Mouse (Mus musculus) MEL (cell line): ENCODE measurements around the gene Ahcy. TPM values are rescaled to one million over a fixed set of nuclear protein-coding genes. Genes with fewer than 3 reads are reported as not detected.

Experiments
- DNase-seq: peaks from one replicate; pipeline ENCODE4 v3.0.0; 2011; ENCODE audit warnings: low read depth, low spot score
- H3K27ac ChIP-seq: 2 replicates; pipeline ENCODE4 v1.5.1; 2012; ENCODE audit warnings: low read depth, mild to moderate bottlenecking, control low read depth, low read length, moderate library complexity; ENCODE audit not compliant: control insufficient read depth
- H3K27me3 ChIP-seq, 2 experiments: fragments of 150-350 bp in 1 of 2; sonication (generic) in 1 of 2; 2 replicates each; pipeline ENCODE4 v1.6.1; 2012; ENCODE audit warnings: low read length in 2 of 2, mild to moderate bottlenecking in 2 of 2, improper control_type of control experiment in 1 of 2, moderate library complexity in 1 of 2; ENCODE audit not compliant: insufficient read depth in 2 of 2, control insufficient read depth in 1 of 2
- H3K36me3 ChIP-seq, 2 experiments: 2 replicates each; pipeline ENCODE4 v1.6.1; 2012 to 2014; ENCODE audit warnings: low read length in 2 of 2, improper control_type of control experiment in 1 of 2, inconsistent platforms in 1 of 2, mild to moderate bottlenecking in 1 of 2; ENCODE audit not compliant: insufficient read depth in 2 of 2, control insufficient read depth in 1 of 2
- H3K4me1 ChIP-seq, 2 experiments: fragments of 150-350 bp in 1 of 2; sonication (generic) in 1 of 2; 2 replicates each; pipeline ENCODE4 v1.6.1; 2012; ENCODE audit warnings: low read length in 2 of 2, improper control_type of control experiment in 1 of 2, mild to moderate bottlenecking in 1 of 2; ENCODE audit not compliant: insufficient read depth in 2 of 2, control insufficient read depth in 1 of 2
- H3K4me3 ChIP-seq, 2 experiments: fragments of 150-350 bp in 1 of 2; sonication (generic) in 1 of 2; 2 replicates each; pipeline ENCODE4 v1.5.1; 2012; ENCODE audit warnings: low read depth in 2 of 2, low read length in 2 of 2, mild to moderate bottlenecking in 2 of 2, moderate library complexity in 2 of 2, control low read depth in 1 of 2, improper control_type of control experiment in 1 of 2; ENCODE audit not compliant: control insufficient read depth in 1 of 2, insufficient read depth in 1 of 2
- H3K79me2 ChIP-seq: 2 replicates; pipeline ENCODE4 v1.6.1; 2012; ENCODE audit warnings: mild to moderate bottlenecking, low read length, moderate library complexity; ENCODE audit not compliant: control insufficient read depth, poor library complexity, insufficient read depth
- H3K9ac ChIP-seq: 2 replicates; pipeline ENCODE4 v1.6.1; 2012; ENCODE audit warnings: low read depth, mild to moderate bottlenecking, control low read depth, low read length, moderate library complexity; ENCODE audit not compliant: control insufficient read depth, poor library complexity, severe bottlenecking
- H3K9me3 ChIP-seq: fragments of 150-350 bp; sonication (generic); replicated peaks from 2 replicates; pipeline ENCODE4 v1.6.1; 2012; ENCODE audit warnings: mild to moderate bottlenecking, low read length, improper control_type of control experiment, moderate library complexity; ENCODE audit not compliant: insufficient read depth
- BHLHE40 ChIP-seq: IDR thresholded peaks from 2 replicates; pipeline ENCODE4 v1.6.1; 2012; ENCODE audit warnings: low read depth, mild to moderate bottlenecking, inconsistent platforms, low read length, improper control_type of control experiment, borderline replicate concordance
- CHD1 ChIP-seq: IDR thresholded peaks from 2 replicates; pipeline ENCODE4 v1.6.1; 2012; ENCODE audit warnings: low read depth, mild to moderate bottlenecking, inconsistent platforms, low read length, improper control_type of control experiment
- CHD2 ChIP-seq: IDR thresholded peaks from 2 replicates; pipeline ENCODE4 v1.6.1; 2011; ENCODE audit warnings: low read length, improper control_type of control experiment
- CTCF ChIP-seq, 3 experiments: IDR thresholded peaks in 2 of 3; conservative IDR thresholded peaks in 1 of 3; 2 replicates each; pipeline ENCODE4 v1.5.1; 2011 to 2012; ENCODE audit warnings: low read length in 3 of 3, low read depth in 2 of 3, mild to moderate bottlenecking in 2 of 3, improper control_type of control experiment in 1 of 3, inconsistent platforms in 1 of 3, mixed read lengths in 1 of 3, moderate library complexity in 1 of 3; ENCODE audit not compliant: control insufficient read depth in 1 of 3, insufficient read depth in 1 of 3, poor library complexity in 1 of 3, severe bottlenecking in 1 of 3
- ELF1 ChIP-seq: IDR thresholded peaks from 2 replicates; pipeline ENCODE4 v1.6.1; 2014; ENCODE audit warnings: low read depth, mild to moderate bottlenecking, inconsistent platforms, low read length, improper control_type of control experiment, moderate library complexity
- GABPA ChIP-seq: IDR thresholded peaks from 2 replicates; pipeline ENCODE4 v1.6.1; 2012; ENCODE audit warnings: low read depth, mild to moderate bottlenecking, inconsistent platforms, low read length, improper control_type of control experiment, moderate library complexity
- GATA1 ChIP-seq: IDR thresholded peaks from 2 replicates; pipeline ENCODE4 v1.6.1; 2011; ENCODE audit warnings: low read depth, low read length, improper control_type of control experiment
- HCFC1 ChIP-seq: IDR thresholded peaks from 2 replicates; pipeline ENCODE4 v1.6.1; 2012; ENCODE audit warnings: low read depth, mild to moderate bottlenecking, inconsistent platforms, low read length, improper control_type of control experiment, moderate library complexity
- JUND ChIP-seq: IDR thresholded peaks from 2 replicates; pipeline ENCODE4 v1.6.1; 2011; ENCODE audit warnings: low read depth, mild to moderate bottlenecking, improper control_type of control experiment, low read length
- KAT2A ChIP-seq: conservative IDR thresholded peaks from 2 replicates; pipeline ENCODE4 v1.6.1; 2012; ENCODE audit warnings: low read depth, low read length, improper control_type of control experiment, inconsistent platforms
- MAFK ChIP-seq: IDR thresholded peaks from 2 replicates; pipeline ENCODE4 v1.6.1; 2011; ENCODE audit warnings: low read depth, mild to moderate bottlenecking, low read length, improper control_type of control experiment, borderline replicate concordance
- MAZ ChIP-seq: IDR thresholded peaks from 2 replicates; pipeline ENCODE4 v1.6.1; 2012; ENCODE audit warnings: low read depth, mild to moderate bottlenecking, inconsistent platforms, low read length, improper control_type of control experiment
- MEF2A ChIP-seq: IDR thresholded peaks from 2 replicates; pipeline ENCODE4 v1.6.1; 2014; ENCODE audit warnings: low read depth, mild to moderate bottlenecking, inconsistent platforms, low read length, improper control_type of control experiment; ENCODE audit not compliant: poor library complexity, insufficient replicate concordance, severe bottlenecking; ENCODE audit errors: extremely low read depth
- MXI1 ChIP-seq: IDR thresholded peaks from 2 replicates; pipeline ENCODE4 v1.6.1; 2011; ENCODE audit warnings: mild to moderate bottlenecking, low read depth, low read length, improper control_type of control experiment
- MYC ChIP-seq: IDR thresholded peaks from 2 replicates; pipeline ENCODE4 v1.6.1; 2011; ENCODE audit warnings: low read depth, mild to moderate bottlenecking, low read length, improper control_type of control experiment, moderate library complexity
- POLR2A ChIP-seq, 2 experiments: IDR thresholded peaks; 2 replicates each; pipeline ENCODE4 v1.6.1; 2011 to 2012; ENCODE audit warnings: low read length in 2 of 2, mild to moderate bottlenecking in 2 of 2, control low read depth in 1 of 2, improper control_type of control experiment in 1 of 2, low read depth in 1 of 2, moderate library complexity in 1 of 2; ENCODE audit not compliant: control insufficient read depth in 1 of 2, insufficient read depth in 1 of 2, poor library complexity in 1 of 2
- RAD21 ChIP-seq: IDR thresholded peaks from 2 replicates; pipeline ENCODE4 v1.6.1; 2011; ENCODE audit warnings: mild to moderate bottlenecking, low read depth, low read length, improper control_type of control experiment
- RCOR1 ChIP-seq: IDR thresholded peaks from 2 replicates; pipeline ENCODE4 v1.6.1; 2012; ENCODE audit warnings: low read depth, mild to moderate bottlenecking, inconsistent platforms, low read length, improper control_type of control experiment
- TAL1 ChIP-seq: IDR thresholded peaks from 2 replicates; pipeline ENCODE4 v1.6.1; 2012; ENCODE audit warnings: mild to moderate bottlenecking, inconsistent platforms, low read length, moderate library complexity, mixed read lengths
- TCF12 ChIP-seq: IDR thresholded peaks from 2 replicates; pipeline ENCODE4 v1.6.1; 2014; ENCODE audit warnings: low read depth, mild to moderate bottlenecking, inconsistent platforms, low read length, improper control_type of control experiment, moderate library complexity
- USF2 ChIP-seq, 2 experiments: IDR thresholded peaks; 2 replicates each; pipeline ENCODE4 v1.6.1; 2011 to 2012; ENCODE audit warnings: improper control_type of control experiment in 2 of 2, low read length in 2 of 2, borderline replicate concordance in 1 of 2, inconsistent platforms in 1 of 2, low read depth in 1 of 2, mild to moderate bottlenecking in 1 of 2; ENCODE audit not compliant: insufficient read depth in 1 of 2
- ZC3H11A ChIP-seq: IDR thresholded peaks from 2 replicates; pipeline ENCODE4 v1.6.1; 2012; ENCODE audit warnings: low read depth, mild to moderate bottlenecking, inconsistent platforms, low read length, improper control_type of control experiment
- ZMIZ1 ChIP-seq: IDR thresholded peaks from 2 replicates; pipeline ENCODE4 v1.6.1; 2012; ENCODE audit warnings: low read depth, mild to moderate bottlenecking, inconsistent platforms, low read length, improper control_type of control experiment, moderate library complexity
- ZNF384 ChIP-seq: IDR thresholded peaks from 2 replicates; pipeline ENCODE4 v1.6.1; 2012; ENCODE audit warnings: low read depth, mild to moderate bottlenecking, inconsistent platforms, low read length, improper control_type of control experiment
- polyA plus RNA-seq, 2 experiments: library from polyadenylated mRNA; stranded (reverse) in 1 of 2; unstranded in 1 of 2; fragments of >175 nt in 1 of 2; fragments of >200 nt in 1 of 2; gene quantifications; 2 replicates each; pipeline versions ENCODE4 v1.2.1 to v1.2.4; 2012; ENCODE audit warnings: low replicate concordance in 2 of 2, low read depth in 1 of 2; ENCODE audit not compliant: insufficient read length in 2 of 2, insufficient read depth in 1 of 2, missing spikeins in 1 of 2
- total RNA-seq: library from RNA; depleted of rRNA; stranded (reverse); fragments of 300-350 nt; gene quantifications from 2 replicates; pipeline ENCODE4 v1.2.3, GENCODE M21; 2012

The Ahcy gene
- total and polyA plus RNA-seq, 3 experiments, result 255 to 5,082 (median 364) TPM

DNA sequence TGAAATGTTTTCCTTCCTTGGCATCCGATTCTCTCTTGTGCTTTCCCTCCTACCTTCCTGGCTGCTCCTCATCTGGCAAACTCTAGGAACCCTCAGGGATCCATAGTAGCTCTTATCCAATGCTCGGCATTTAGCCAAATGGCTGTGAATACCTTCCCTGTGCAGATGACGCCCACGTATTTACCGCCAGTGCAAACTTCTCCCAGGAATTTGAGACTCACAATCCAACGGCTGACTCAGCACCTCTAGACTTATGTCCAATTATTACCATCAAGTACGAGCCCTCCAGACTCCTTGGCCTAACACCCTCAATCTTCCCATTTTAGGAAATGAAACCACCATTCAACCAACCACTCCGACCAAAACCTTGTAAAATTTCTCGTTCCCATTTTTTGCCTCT is 3.3 kb downstream of the Ahcy start:
- DNase-seq, result no peak
- Histone ChIP-seq H3K27me3 (no peaks in the 10 kb centered on the region), H3K9ac (no peak overlapping the region), H3K79me2 (peaks cover 44% of the 10 kb centered on the region), H3K27ac (no peak overlapping the region), H3K9me3 (no peaks in the 10 kb centered on the region), H3K36me3 (peaks cover 8 to 22% of the 10 kb centered on the region in 2 experiments), H3K4me3 (no peak overlapping the region), H3K4me1 (peaks cover 4 to 28% of the 10 kb centered on the region in 2 experiments; a peak in 3 of 4 replicates)
- no peak for TF ChIP-seq TAL1

DNA sequence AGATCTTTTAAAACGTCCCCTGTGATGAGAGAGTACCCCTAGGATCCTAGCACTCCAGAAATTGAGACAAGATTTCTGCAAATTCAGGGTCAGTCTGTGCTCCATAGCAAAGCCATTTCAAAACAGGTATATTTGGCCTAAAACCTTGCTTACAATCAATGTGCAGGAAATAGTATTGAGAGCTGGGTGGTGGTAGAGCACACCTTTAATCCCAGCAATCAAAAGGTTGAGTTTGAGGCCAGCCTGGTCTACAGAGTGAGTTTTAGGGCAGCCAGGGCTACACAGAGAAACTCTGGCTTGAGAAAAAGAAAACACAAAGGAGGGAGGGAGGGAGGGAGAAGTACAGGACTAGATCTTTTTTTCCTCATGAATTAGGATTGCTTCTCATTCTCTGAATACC is 16.9 kb downstream of the Ahcy start:
- TF ChIP-seq BHLHE40, result no peak
- TF ChIP-seq ZMIZ1, result no peak
- TF ChIP-seq MEF2A, result no peak
- no peak for TF ChIP-seq MYC
- no peak for TF ChIP-seq CHD2
- TF ChIP-seq CTCF (IDR thresholded peaks at IDR 0.05 in 2 of 3, conservative IDR thresholded peaks at IDR 0.05 in 1 of 3; ENCODE audit: control insufficient read depth in 1 of 3, insufficient read depth in 1 of 3, low read depth in 2 of 3, low read length in 3 of 3, poor library complexity in 1 of 3, severe bottlenecking in 1 of 3), result no peak
- TF ChIP-seq POLR2A (IDR thresholded peaks at IDR 0.05; ENCODE audit: control insufficient read depth in 1 of 2, insufficient read depth in 1 of 2, low read depth in 1 of 2, low read length in 2 of 2, poor library complexity in 1 of 2), result no peak
- TF ChIP-seq HCFC1, result no peak
- no peak for TF ChIP-seq CHD1
- TF ChIP-seq TCF12, result no peak
- no peak for TF ChIP-seq GABPA
- TF ChIP-seq MAZ, result no peak
- H3K4me3 ChIP-seq, result no peak overlapping the region
- no peaks in the 10 kb centered on the region; a peak in 1 of 4 replicates for H3K4me1 ChIP-seq
- peaks cover 2 to 10% of the 10 kb centered on the region in 2 experiments; a peak in 3 of 4 replicates for H3K36me3 ChIP-seq
- H3K9me3 ChIP-seq, result no peaks in the 10 kb centered on the region
- no peaks in the 10 kb centered on the region for H3K79me2 ChIP-seq
- no peak for DNase-seq
- no peak overlapping the region for H3K27ac ChIP-seq
- no peak overlapping the region for H3K9ac ChIP-seq
- H3K27me3 ChIP-seq, result no peaks in the 10 kb centered on the region

- DNase-seq, result no peak
- Histone ChIP-seq H3K9me3 (no peaks in the 10 kb centered on the region), H3K9ac (no peak overlapping the region), H3K4me1 (no peaks in the 10 kb centered on the region; a peak in 1 of 4 replicates), H3K27me3 (no peaks in the 10 kb centered on the region), H3K36me3 (peaks cover 5% of the 10 kb centered on the region in 2 experiments), H3K4me3 (no peak overlapping the region), H3K27ac (no peak overlapping the region), H3K79me2 (no peaks in the 10 kb centered on the region)
- no peak for TF ChIP-seq ZNF384
- TF ChIP-seq RAD21, result no peak
- no peak for TF ChIP-seq MAFK
- TF ChIP-seq JUND, result no peak
- TF ChIP-seq MEF2A, result no peak
- no peak for TF ChIP-seq ZC3H11A
- no peak for TF ChIP-seq TCF12
- TF ChIP-seq KAT2A, result no peak
- TF ChIP-seq BHLHE40, result no peak
- TF ChIP-seq RCOR1, result no peak
- TF ChIP-seq ELF1, result no peak
- no peak for TF ChIP-seq MXI1
- no peak for TF ChIP-seq CHD1
- TF ChIP-seq ZMIZ1, result no peak
- TF ChIP-seq USF2 (IDR thresholded peaks at IDR 0.05; ENCODE audit: borderline replicate concordance in 1 of 2, insufficient read depth in 1 of 2, low read depth in 1 of 2, low read length in 2 of 2), result no peak
- TF ChIP-seq GATA1, result no peak
- no peak for TF ChIP-seq MYC
- no peak for TF ChIP-seq CTCF (IDR thresholded peaks at IDR 0.05 in 2 of 3, conservative IDR thresholded peaks at IDR 0.05 in 1 of 3; ENCODE audit: control insufficient read depth in 1 of 3, insufficient read depth in 1 of 3, low read depth in 2 of 3, low read length in 3 of 3, poor library complexity in 1 of 3, severe bottlenecking in 1 of 3)
Observed at GRCm38 (mm10) chr2:155056076-155056578, 18.2 kb downstream of the Ahcy start.
